Mouse (Mus musculus): ENCODE data around the gene Clstn2. TPM values are rescaled to one million over a fixed set of nuclear protein-coding genes. Genes with fewer than 3 reads are reported as not detected.

Clstn2 gene
- polyA plus RNA-seq, 1 experiment from 2014 or later, result 4.7 TPM

GRCm38 (mm10) chr9:97648409-97648808 lies 384.6 kb downstream of the Clstn2 start:
- Histone ChIP-seq H3K9me3 (no peaks in the 10 kb centered on the region), H3K36me3 (no peaks in the 10 kb centered on the region), H3K27ac (no peak overlapping the region), H3K4me2 (replicated peaks) (no peak overlapping the region), H3K9ac (no peak overlapping the region), H3K4me1 (no peaks in the 10 kb centered on the region), H3K4me3 (no peak overlapping the region), H3K27me3 (no peaks in the 10 kb centered on the region)
- no peak for ATAC-seq (ENCODE audit: low FRiP score, low read depth)
- 76% methylated on average over 3 of the region's 3 CpGs for WGBS

GRCm38 (mm10) chr9:97645746-97646145 lies 387.2 kb downstream of the Clstn2 start:
- no peaks in the 10 kb centered on the region for H3K36me3 ChIP-seq
- no peak overlapping the region for H3K27ac ChIP-seq
- H3K27me3 ChIP-seq, result no peaks in the 10 kb centered on the region
- no peak for ATAC-seq (ENCODE audit: low FRiP score, low read depth)
- no peak overlapping the region for H3K9ac ChIP-seq
- no peak overlapping the region for H3K4me3 ChIP-seq
- no peak overlapping the region for H3K4me2 ChIP-seq (replicated peaks)
- no peaks in the 10 kb centered on the region for H3K9me3 ChIP-seq
- 82% methylated on average over 3 of the region's 3 CpGs for WGBS
- no peaks in the 10 kb centered on the region for H3K4me1 ChIP-seq

GRCm38 (mm10) chr9:97642396-97642795 lies 390.6 kb downstream of the Clstn2 start:
- WGBS, result 66% methylated on average over 7 of the region's 7 CpGs
- no peak overlapping the region for H3K4me3 ChIP-seq
- no peak overlapping the region for H3K9ac ChIP-seq
- H3K27ac ChIP-seq, result no peak overlapping the region
- no peak for ATAC-seq (ENCODE audit: low FRiP score, low read depth)
- H3K36me3 ChIP-seq, result no peaks in the 10 kb centered on the region
- no peak overlapping the region for H3K4me2 ChIP-seq (replicated peaks)
- no peaks in the 10 kb centered on the region for H3K4me1 ChIP-seq
- no peaks in the 10 kb centered on the region for H3K9me3 ChIP-seq
- H3K27me3 ChIP-seq, result no peaks in the 10 kb centered on the region

GRCm38 (mm10) chr9:97639967-97640549 lies 392.9 kb downstream of the Clstn2 start:
- Histone ChIP-seq H3K4me1 (no peaks in the 10 kb centered on the region), H3K4me2 (replicated peaks) (no peak overlapping the region), H3K4me3 (no peak overlapping the region), H3K9ac (no peak overlapping the region), H3K9me3 (no peaks in the 10 kb centered on the region), H3K27me3 (no peaks in the 10 kb centered on the region), H3K27ac (no peak overlapping the region), H3K36me3 (no peaks in the 10 kb centered on the region)
- WGBS, result 88% methylated on average over 6 of the region's 6 CpGs
- ATAC-seq (ENCODE audit: low FRiP score, low read depth), result no peak

DNA sequence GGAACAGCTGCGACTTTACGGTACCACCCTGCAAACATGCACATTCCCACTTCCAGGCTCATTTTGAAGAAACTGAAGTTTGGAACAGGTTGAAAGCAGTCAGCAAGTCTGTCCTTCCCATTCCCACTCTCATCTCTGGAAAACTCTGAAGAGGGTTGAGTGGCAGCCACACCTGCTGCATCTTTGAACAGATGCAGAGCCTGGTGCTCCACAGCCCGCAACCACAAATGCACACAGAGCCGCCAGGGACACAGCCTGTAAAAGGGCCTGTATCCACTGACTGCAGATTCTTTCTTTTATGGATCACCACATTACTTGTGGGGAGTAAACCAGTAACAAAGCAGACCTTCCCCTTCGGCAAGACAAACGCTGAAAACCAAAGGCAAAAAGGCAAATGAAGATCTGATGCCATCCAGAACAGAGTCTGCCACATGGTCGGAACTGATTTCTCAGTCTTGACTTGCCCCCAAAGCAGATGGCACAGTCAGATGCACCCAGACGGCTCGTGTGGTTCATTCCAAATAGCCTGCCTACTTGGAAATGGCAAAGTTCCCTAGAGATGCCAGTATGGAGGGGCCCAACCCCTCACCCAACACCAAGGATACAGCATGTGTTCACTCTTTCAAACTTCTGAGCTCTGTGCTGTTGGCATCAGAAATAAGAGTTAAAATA lies 394.2 kb downstream of the Clstn2 start:
- ATAC-seq (ENCODE audit: low FRiP score, low read depth), result no peak
- Histone ChIP-seq H3K4me3 (no peak overlapping the region), H3K27me3 (no peaks in the 10 kb centered on the region), H3K4me1 (no peaks in the 10 kb centered on the region), H3K9me3 (no peaks in the 10 kb centered on the region), H3K9ac (no peak overlapping the region), H3K27ac (no peak overlapping the region), H3K4me2 (replicated peaks) (no peak overlapping the region), H3K36me3 (no peaks in the 10 kb centered on the region)
- 69% methylated on average over 9 of the region's 9 CpGs for WGBS

- ATAC-seq (ENCODE audit: low FRiP score, low read depth), result no peak
- no peak overlapping the region for H3K4me3 ChIP-seq
- no peaks in the 10 kb centered on the region for H3K9me3 ChIP-seq
- 70% methylated on average over 4 of the region's 4 CpGs for WGBS
- no peak overlapping the region for H3K27ac ChIP-seq
- H3K4me1 ChIP-seq, result no peaks in the 10 kb centered on the region
- H3K27me3 ChIP-seq, result no peaks in the 10 kb centered on the region
- H3K4me2 ChIP-seq (replicated peaks), result no peak overlapping the region
- H3K36me3 ChIP-seq, result no peaks in the 10 kb centered on the region
- no peak overlapping the region for H3K9ac ChIP-seq
These were observed 397.6 kb downstream of the Clstn2 start for GRCm38 (mm10) chr9:97635351-97635750.

DNA sequence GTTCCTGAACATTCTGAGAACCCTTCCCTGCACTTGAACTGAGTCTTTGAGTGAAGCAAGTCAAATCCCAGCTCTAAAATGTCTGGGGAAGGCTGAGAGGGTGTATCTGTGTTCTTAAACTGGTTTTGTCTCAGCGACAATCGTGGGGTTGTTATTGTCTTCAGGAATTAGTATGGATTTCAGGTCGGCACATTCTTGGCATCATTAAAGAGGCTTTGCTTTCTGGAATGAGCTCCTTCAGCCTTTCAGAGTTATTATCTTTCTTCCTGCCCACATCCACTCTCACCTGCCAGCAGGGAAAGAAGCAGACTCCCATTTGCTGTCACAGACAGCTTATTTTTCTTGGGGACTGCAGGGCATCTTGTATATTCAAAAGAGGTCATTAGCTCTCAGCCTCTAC lies 398.1 kb downstream of the Clstn2 start:
- Histone ChIP-seq H3K9me3 (no peaks in the 10 kb centered on the region), H3K9ac (no peak overlapping the region), H3K4me2 (replicated peaks) (no peak overlapping the region), H3K27ac (no peak overlapping the region), H3K27me3 (no peaks in the 10 kb centered on the region), H3K4me3 (no peak overlapping the region), H3K36me3 (no peaks in the 10 kb centered on the region), H3K4me1 (no peaks in the 10 kb centered on the region)
- no peak for ATAC-seq (ENCODE audit: low FRiP score, low read depth)
- WGBS, result 75% methylated on average over 3 of the region's 3 CpGs

DNA sequence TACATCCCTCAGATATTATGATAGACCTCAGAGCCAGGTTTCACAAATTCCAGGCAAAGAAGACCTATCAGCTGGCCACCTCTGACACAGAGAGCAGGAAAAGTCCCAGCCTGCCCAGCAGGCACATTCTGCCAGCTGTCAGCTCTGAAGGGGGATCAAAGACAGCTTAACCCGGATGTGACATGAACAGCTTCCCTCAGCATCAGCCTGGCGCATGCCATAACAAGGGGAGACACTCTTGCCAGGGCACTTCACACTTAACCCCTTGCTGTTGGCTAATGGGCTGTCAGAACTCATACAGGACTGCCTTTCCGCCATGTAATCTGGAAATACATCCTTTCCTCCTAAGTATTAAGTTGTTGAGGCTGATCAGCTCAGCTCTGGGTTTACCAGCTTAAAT lies 403.8 kb downstream of the Clstn2 start:
- WGBS, result 46% methylated on average over 3 of the region's 3 CpGs

GRCm38 (mm10) chr9:97628361-97628908 lies 404.5 kb downstream of the Clstn2 start:
- Histone ChIP-seq H3K36me3 (no peaks in the 10 kb centered on the region), H3K9me3 (no peaks in the 10 kb centered on the region), H3K4me2 (replicated peaks) (no peak overlapping the region), H3K4me1 (no peaks in the 10 kb centered on the region), H3K27ac (no peak overlapping the region), H3K27me3 (no peaks in the 10 kb centered on the region), H3K9ac (no peak overlapping the region), H3K4me3 (no peak overlapping the region)
- no peak for ATAC-seq (ENCODE audit: low FRiP score, low read depth)
- 76% methylated on average over 6 of the region's 6 CpGs for WGBS

More for the DNA sequence above, 403.8 kb downstream of the Clstn2 start:
- no peak for ATAC-seq (ENCODE audit: low FRiP score, low read depth)
- H3K36me3 ChIP-seq, result no peaks in the 10 kb centered on the region
- H3K9ac ChIP-seq, result no peak overlapping the region
- H3K4me1 ChIP-seq, result no peaks in the 10 kb centered on the region
- H3K27ac ChIP-seq, result no peak overlapping the region
- no peak overlapping the region for H3K4me3 ChIP-seq
- no peak overlapping the region for H3K4me2 ChIP-seq (replicated peaks)
- H3K27me3 ChIP-seq, result no peaks in the 10 kb centered on the region
- no peaks in the 10 kb centered on the region for H3K9me3 ChIP-seq

DNA sequence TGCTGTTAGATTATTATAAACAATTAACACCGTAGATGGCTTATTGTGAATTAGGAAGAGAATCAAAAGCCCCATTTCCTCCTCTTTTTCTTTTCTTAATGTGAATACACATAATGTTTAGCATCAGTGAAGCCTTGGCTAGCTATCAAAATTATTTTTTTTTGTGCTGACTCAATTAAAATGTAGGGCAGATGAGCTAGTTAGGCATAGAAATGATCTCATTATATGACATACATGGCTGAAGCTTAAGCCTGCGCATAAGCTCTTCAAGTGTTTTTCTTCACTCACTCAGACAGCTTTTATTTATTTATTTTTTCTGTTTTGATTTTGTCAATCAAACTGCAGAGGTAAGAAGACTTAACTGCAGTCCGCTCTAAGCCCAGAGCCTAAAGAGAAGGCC lies 405.1 kb downstream of the Clstn2 start:
- H3K27me3 ChIP-seq, result no peaks in the 10 kb centered on the region
- no peak for ATAC-seq (ENCODE audit: low FRiP score, low read depth)
- 96% methylated on average over 3 of the region's 3 CpGs for WGBS

DNA sequence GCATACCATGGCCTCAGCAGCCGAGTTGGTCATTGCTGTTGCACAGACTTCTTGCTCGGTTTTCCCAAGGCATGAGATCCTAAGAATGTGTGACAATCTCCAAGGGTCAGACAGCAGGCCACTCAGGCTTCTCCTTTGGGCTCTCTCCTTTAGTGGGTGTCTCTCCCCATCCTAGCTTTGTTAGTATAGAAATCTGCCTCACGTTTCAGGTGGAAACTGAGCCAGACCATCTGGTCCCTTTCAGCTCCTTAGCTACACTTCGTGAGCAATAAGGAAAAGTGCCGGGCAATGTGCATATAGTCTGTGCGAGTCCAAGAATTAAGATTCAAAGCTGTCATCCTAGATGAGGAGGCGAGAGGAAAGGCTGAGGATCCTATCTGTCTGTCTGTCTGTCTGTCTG lies 422.4 kb downstream of the Clstn2 start:
- H3K27ac ChIP-seq, result no peak overlapping the region
- peaks cover 9% of the 10 kb centered on the region; the same call in 1 of the 2 replicates for H3K4me1 ChIP-seq
- no peaks in the 10 kb centered on the region for H3K36me3 ChIP-seq
- WGBS, result 76% methylated on average over 7 of the region's 7 CpGs
- no peak overlapping the region for H3K4me2 ChIP-seq (replicated peaks)
- ATAC-seq (ENCODE audit: low FRiP score, low read depth), result no peak
- H3K9ac ChIP-seq, result no peak overlapping the region
- no peak overlapping the region for H3K4me3 ChIP-seq
- H3K27me3 ChIP-seq, result no peaks in the 10 kb centered on the region
- H3K9me3 ChIP-seq, result no peaks in the 10 kb centered on the region

More for the DNA sequence above, 405.1 kb downstream of the Clstn2 start:
- Histone ChIP-seq H3K9me3 (no peaks in the 10 kb centered on the region), H3K4me3 (no peak overlapping the region), H3K9ac (no peak overlapping the region), H3K4me1 (no peaks in the 10 kb centered on the region), H3K27ac (no peak overlapping the region), H3K36me3 (no peaks in the 10 kb centered on the region), H3K4me2 (replicated peaks) (no peak overlapping the region)

GRCm38 (mm10) chr9:97603729-97604128 lies 429.3 kb downstream of the Clstn2 start:
- Histone ChIP-seq H3K9ac (no peak overlapping the region), H3K4me3 (no peak overlapping the region), H3K27me3 (peaks cover 8% of the 10 kb centered on the region; the same call in 1 of the 2 replicates), H3K36me3 (no peaks in the 10 kb centered on the region), H3K4me1 (peaks cover 25% of the 10 kb centered on the region), H3K9me3 (no peaks in the 10 kb centered on the region), H3K4me2 (replicated peaks) (no peak overlapping the region), H3K27ac (no peak overlapping the region)
- WGBS, result 78% methylated on average over 8 of the region's 8 CpGs
- ATAC-seq (ENCODE audit: low FRiP score, low read depth), result no peak

Data from limb, embryonic 13.5 days (tissue).